Mouse (Mus musculus) left cerebral cortex, adult 9 months (tissue): ENCODE results near the gene Itgad.
A peak's percentile ranks its signal among the peaks of the same experiment; 100 is the strongest.

ENCODE experiments used
- DNase-seq, 2 experiments: peaks; one replicate each; pipeline ENCODE4 v3.0.0; 2022; ENCODE audit warnings: low spot score in 2 of 2

Itgad gene

DNA sequence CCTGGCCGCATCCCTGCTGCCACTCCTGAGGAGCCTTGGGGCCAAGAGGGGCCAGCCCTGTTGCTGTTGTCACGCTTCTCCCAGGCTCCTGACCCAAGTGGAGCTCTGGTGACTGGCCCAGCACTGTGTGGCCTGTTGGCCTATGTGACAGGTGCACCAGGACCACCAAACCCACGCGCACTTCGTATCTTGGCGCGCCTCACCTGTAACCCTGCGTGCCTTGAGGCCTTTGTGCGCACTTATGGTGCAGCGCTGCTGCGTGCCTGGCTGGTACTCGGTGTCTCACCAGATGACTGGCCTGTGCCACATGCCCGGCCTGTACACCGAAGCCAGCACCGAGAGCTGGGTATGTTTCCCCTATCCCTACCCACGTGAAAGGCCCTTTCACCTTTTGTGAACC is 88.2 kb downstream of the Itgad start:
- DNase-seq: no peak

DNA sequence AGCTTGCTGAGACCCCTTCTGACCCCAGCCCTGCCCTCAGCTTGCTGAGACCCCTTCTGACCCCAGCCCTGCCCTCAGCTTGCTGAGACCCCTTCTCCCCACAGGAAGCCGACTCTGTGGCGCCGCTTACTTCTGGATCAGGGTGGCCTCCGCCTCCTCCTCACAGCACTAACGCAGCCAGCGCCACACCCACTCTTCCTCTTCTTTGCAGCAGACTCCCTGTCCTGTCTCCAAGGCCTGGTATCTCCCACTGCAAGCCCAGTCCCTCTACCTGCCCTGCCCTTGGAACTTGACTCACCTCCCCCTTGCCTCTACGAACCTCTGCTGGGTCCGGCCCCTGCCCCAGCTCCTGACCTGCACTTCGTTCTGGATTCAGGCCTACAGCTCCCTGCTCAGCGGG is 89.7 kb downstream of the Itgad start:
- DNase-seq: no peak

DNA sequence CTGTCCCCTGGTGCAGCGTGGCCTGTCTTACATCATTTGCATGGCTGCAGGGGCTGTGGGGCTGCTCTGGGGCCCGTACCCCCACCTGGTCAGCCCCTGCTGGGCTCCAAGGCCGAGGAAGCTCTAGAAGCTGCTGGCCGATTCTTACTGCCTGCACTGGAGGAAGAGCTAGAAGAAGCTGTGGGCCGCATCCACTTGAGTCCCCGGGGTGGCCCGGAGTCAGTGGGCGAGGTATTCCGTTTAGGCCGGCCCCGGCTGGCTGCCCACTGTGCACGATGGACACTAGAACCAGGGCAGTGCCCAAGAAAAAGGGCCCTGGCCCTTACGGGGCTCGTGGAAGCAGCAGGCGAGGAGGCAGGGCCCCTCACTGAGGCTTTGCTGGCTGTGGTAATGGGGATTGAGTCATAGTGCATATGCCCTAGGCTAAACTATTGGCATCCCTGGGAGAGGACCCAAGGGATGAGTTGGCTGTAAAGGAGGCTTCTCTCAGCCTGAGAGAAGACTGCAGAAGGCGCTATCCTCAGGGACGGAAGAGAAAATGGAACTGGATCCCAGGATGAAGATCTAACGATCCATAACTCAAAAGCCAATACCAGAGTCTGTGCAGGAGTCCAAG is 90.3 kb downstream of the Itgad start:
- no peak for DNase-seq

DNA sequence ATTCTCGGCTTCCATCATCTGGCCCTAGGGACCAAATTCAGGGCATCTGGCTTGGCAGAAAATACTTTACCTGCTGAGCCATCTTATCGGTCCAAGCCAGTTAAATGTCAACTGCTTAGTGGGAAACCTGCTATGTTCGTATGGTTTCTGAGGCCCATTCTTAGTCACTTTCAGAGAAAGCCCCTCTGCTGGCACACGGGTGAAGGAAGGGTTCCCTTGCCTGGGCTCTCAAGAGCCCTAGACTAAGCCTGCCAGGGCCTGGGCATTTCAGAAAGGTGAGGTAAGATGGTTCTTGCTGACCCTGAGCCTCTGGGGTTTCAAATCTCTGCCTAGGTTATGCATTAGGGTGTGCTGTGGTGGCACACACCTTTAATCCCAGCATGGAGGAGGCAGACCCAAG is 91.4 kb downstream of the Itgad start:
- DNase-seq: no peak

DNA sequence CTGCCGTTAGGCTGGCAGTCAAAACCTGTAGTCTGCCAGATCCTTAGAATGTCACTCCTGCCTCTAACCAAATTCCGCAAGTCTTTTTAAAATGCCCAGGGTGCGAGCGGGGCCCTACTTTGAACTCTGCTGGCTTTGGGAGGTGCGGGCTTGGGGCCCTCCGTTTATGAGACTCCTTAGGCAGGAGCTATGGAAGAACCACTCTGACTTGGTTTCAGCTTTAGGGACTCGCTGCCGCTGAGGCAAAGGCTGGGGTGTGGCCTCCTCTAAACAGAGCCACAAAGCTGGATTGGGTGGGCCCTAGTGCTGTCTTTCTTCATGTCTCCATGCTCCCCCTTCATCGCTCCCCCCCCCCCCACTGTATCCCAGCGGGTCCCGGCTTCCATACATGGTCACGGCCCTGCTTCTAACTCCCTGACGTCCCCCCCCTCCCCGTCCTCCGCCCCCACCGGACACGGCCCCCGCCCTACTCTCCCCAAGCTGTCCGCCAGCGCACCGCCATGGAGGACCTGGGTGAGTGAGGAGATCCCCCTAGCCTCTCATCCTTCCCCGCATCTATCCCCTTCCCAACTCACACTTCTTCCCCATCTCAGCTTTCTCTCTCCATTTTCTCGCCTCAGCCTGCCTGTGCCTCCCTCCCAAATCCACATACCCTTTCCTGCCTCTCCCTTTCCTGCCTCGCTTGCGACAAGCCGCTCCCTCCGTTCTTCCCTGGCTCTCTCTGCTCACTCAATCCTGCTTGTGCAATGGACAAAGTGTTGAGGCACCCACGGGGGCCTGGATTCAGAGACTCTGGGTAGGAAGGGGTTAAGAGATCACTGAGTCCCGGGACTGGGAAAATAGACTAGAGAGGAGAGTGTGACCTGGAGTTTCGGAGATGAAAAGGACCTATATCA is 92.6 kb downstream of the Itgad start, which contains the start of gene Tgfb1i1:
Tgfb1i1 (plus strand) TSS at position 317 of the 896 bp plus-strand sequence.
- peak in 1 of 2 experiments; percentile 57 for DNase-seq

DNA sequence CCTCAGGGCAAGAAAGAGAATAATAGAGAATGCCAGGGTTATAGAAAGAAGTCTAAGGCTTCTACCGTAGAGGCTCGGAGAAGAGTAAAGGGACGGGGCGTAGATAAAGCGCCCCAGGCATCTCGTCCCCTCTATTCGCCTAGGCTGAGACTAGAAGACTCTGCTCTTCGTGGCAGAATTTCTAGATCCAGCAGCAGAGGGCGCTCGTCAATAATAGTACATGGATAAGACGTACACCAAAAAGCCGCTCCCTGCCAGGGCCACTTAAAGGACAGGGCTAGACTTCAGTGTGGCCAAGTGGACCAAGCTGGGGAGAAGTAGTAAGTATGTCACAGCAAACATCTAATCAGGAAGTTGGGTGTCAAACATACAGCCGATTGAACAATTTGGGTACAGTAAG is 93.3 kb downstream of the Itgad start:
- peak in 1 of 2 experiments; percentile 91 for DNase-seq

DNA sequence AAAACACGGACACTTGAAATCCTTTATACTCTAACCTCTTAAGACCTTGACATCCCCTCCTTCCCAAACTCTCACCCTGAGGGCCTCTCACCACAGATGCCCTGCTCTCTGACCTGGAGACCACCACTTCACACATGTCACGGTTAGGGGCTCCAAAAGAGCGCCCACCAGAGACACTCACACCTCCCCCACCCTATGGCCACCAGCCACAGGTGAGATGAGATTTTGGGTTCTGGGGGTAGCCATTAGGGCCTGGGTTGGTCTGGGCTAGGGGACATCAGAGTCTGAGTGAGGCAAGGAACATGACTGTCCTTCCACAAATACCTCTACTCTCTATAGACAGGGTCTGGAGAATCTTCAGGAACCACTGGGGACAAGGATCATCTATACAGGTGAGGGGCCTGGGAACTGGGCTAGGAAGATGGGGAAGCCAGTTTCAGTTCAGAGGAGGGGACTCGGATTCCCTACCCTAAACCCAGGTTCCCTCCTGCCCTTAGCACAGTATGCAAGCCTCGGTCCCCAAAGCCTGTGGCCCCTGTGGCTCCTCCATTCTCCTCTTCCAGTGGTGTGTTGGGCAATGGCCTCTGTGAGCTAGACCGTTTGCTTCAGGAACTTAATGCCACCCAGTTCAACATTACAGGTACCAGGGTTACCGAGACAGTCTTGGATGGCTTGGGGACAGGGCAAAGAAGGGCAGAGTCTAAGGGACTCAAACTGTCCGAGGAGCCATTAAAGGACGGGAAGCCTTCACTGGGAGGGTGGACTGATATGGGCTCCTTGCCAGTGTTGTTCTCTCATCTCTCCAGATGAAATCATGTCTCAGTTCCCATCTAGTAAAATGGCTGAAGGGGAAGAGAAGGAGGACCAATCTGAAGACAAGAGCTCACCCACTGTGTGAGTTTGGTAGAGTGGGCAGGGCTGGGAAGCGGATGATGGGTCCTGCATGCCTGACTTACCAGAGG is 94.2 kb downstream of the Itgad start:
- no peak for DNase-seq

DNA sequence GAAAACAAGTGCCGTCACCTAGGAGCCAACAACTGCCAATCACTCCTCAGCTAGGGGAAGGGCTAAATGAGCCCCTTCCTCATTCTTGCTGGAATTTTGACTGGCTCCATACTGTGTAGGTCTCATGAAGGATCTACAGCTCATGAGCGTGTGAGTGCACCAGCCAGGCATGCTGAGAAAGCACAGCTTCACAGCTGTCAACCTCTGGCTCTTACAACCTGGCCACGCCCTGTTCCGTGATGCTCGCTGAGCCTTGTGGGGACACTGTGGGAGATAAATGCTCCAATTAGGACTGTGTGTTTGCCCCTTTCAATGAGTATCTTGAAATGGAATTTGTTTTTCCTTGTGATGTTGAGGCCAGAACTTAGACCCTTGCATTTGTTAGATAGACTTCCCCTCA is 95.8 kb downstream of the Itgad start:
- no peak for DNase-seq

DNA sequence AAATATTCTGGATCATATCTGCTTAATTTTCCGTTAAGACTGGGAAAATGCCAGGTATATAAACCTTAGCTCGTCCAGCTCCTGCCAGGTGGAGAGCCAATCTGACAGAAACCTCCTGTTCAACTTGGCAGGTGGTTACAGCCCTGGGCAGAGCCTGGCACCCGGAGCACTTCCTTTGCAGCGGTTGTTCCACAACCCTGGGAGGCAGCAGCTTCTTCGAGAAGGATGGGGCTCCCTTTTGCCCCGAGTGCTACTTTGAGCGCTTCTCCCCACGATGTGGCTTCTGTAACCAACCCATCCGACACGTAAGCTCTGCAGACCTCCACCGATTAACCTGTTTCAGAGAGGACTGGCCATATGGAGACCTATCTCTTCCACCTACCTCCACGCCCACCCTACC is 97.8 kb downstream of the Itgad start:
- no peak for DNase-seq

DNA sequence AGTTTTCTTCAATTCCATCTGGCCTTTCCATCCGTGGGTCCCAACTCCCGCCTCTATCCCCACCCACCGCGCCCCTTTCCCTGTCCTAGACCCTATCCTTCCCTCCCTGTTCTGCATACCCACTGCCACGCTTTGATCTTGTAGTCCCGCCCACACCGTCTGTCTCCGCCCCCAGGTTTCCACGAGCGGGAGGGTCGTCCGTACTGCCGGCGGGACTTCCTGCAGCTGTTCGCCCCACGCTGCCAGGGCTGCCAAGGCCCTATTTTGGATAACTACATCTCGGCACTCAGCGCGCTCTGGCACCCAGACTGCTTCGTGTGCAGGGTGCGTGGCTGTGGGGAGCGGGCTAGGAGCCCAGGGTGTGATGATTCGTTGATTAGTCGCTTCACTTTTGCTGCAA is 98.4 kb downstream of the Itgad start:
- peak in 1 of 2 experiments; percentile 79 for DNase-seq

DNA sequence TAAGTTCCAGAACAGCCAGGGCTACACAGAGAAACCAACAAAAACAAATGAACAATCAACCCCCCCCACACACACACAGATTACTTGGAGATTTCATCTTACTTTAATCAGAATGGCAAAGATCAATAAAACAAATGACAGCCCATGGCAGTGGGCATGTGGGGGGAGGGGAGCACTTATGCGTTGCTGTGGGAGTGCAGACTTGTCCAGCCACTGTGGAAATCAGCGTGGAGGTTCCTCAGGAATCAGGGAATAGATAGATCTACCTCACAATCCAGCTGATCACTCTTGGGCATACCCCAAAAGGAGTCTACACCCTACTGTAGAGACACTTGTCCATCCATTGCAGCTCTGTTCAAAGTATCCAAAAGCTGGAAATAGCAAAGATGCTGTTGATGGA is 100.8 kb downstream of the Itgad start:
- DNase-seq: no peak

DNA sequence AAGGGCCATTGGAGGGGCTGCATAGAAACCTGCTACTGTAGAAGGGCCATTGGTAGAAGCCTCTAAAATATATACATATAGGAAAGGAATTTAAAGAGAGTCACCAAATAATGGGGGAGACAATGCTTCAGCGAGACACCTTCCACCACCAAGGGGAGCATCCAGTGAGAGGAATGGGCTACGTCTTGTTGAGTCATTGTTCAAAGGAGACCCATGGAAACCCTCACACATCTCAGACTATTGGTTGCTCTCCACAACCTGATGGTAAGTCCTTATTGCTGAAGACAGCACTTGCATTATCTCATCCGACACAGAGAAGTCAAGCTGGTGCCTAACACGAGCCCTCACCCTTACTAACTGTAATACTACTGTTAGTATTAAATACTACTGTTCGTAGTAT is 101.6 kb downstream of the Itgad start:
- no peak for DNase-seq

DNA sequence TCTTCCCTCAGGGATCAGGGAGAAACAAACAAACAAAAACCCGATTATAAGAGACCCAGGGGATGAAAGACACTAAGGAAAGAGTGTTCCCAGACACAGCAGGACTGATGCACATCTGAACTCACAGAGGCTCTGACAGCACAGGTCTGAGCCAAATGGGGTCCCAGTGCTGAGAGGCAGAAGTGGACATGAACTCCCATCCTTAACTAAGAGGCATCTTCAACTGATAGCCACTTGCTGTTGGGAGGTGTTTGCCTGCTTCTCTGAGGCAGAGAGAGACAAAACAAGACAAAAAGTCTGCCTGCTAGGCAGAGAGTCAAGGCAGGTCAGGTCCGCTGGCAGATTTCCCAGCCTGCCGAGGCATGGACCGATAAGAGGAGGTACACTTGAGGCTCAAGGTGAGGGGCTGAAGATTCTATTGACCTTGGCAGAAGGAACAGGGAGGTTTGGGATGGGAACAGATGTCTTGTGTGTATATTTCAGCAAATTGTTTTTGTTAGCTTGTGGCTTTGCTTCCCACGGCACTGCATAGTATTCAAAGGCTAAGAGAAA is 102.7 kb downstream of the Itgad start:
- DNase-seq: no peak

DNA sequence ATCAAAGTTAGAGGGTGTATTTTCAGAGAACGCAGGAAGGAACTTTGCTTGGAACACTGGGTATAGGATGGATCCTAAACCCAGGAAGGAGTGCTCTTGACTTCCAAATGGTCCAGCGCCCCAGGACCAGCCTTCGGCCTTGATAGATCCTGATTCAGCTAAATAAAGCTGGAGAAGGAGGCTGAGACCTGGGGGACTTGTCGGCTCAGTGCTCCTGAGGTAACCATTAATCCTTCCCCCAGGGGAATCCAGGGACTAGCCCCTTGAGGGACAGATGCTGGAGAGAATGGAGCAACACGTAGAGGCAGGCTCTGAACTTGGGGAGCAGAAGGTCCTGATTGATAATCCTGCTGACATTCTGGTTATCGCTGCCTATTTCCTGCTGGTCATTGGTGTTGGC is 111.2 kb downstream of the Itgad start, which contains the start of gene Slc5a2:
Slc5a2 (plus strand) TSS at position 247 of the 400 bp plus-strand sequence.
- no peak for DNase-seq

DNA sequence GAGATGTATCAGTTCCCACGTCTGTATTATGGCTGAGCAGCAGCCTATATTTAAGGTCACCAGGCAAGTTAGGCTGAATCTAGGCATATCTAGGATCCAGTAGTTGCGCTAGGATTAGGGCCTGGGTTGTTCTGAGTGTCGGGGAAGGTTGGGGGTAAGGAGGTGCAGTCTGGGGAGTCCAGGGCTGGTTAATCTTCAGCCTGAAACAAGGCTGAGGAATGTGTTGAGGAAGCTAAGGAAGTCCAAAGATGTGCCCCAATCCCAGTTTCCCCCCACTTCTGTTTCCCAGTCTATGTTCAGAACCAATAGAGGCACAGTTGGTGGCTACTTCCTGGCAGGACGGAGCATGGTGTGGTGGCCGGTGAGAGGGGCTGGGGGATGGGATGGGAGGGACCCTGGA is 111.9 kb downstream of the Itgad start:
- no peak for DNase-seq

DNA sequence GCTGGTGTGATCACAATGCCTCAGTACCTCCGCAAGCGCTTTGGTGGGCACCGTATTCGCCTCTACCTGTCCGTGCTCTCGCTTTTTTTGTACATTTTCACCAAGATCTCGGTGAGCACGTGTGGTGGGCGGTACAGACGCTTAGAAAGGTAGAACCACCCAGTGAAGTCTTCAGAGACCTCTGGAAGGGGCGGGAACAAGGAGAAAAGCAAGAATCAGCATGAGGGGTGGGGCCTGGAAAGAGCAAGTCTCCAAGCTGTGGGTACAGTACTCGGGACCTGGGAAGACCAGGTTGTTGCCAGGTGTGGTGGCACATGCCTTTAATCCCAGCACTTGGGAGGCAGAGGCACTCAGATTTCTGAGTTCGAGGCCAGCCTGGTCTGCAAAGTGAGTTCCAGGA is 113.2 kb downstream of the Itgad start:
- DNase-seq: no peak

DNA sequence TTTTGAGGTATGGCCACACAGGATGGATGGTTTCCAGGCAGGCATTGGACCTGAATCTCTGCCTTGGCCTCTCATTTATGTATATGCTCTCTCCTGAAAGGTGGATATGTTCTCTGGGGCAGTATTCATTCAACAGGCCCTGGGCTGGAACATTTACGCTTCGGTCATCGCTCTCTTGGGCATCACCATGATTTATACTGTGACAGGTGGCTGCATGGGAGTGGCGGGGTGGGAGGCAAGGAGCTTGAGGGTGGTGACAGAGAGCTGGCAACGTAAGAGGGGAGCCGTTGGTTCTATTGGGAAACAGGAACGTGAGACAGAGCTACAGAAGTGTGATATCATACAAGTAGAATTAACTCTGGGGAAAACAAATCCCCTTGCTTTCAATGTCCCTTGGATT is 113.6 kb downstream of the Itgad start:
- DNase-seq: no peak

DNA sequence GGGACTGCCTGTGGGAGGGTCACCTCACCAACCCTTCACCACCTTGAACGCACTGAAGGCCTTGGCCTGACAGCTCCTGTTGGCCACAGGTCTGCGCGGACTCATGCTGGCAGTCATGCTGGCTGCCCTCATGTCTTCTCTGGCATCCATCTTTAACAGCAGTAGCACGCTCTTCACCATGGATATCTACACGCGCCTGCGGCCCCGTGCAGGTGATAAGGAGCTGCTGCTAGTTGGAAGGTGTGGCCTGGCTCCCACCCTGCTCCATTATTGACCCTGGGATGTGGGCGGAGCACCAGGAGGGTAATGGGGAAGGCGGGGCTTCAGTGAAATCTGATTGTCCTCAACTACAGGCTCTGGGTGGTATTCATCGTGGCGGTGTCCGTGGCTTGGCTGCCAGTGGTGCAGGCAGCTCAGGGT is 116.3 kb downstream of the Itgad start:
- no peak for DNase-seq

DNA sequence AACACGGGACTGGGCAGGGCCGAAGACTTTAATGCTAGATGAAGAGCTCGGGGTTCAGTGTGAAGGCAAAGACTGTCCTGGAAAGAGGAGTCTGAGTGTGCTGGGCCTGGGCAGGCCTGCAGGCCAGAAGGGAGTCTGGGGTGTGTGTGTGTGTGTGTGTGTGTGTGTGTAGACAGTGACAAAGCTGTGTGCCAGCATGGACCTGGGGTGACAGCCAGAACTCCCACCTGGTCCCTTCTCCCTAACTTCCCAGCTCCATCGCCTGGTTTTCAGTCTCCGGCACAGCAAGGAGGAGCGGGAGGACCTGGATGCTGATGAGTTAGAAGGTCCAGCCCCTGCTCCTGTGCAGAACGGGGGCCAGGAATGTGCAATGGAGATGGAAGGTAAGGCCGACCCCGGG is 117.3 kb downstream of the Itgad start:
- no peak for DNase-seq
